Comparison of ENCODE assay signal across 10 mouse cellular contexts in the genomic region with DNA sequence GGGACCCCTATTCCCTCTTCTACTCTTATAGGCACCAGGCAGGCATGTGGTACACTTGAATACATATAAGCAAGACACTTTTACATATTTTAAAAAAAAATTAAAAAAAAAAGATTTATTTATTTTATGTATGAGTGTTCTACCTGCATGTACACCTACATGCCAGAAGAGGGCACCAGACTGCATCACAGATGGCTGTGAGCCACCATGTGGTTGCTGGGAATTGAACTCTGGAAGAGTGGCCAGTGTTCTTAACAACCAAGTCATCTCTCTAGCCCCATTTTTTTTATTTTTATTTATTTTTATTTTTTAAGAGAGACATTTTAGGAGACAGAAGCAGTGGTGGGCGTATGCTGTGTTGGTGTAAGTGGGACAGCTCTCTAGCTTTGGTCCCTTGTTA. TPM values are rescaled to one million over a fixed set of nuclear protein-coding genes. Genes with fewer than 3 reads are reported as not detected.
DNase-seq lines count a peak whose midpoint lies in the region; ATAC-seq lines count a peak whose summit lies in the region.
"Had no signal": no experiment of that assay in that cellular context is flagged by ENCODE, and none has a peak within 500 bp of the region (broad histone marks: within the 10 kb centered on the region; RNA-seq: fewer than 3 reads in every experiment).

No protein-coding gene starts in this region.

- H3K4me1 ChIP-seq in hindbrain, embryonic 11.5 days (replicated peaks; ENCODE audit: control insufficient read depth, insufficient read depth, low read length), result peaks cover 2% of the 10 kb centered on the region; the same call in 1 of the 2 replicates
- no peaks in the 10 kb centered on the region for H3K4me1 ChIP-seq in hindbrain, embryonic 14.5 days (replicated peaks; ENCODE audit: control insufficient read depth, insufficient read depth, low read length)

- ATAC-seq in hindbrain, embryonic 11.5 days (ENCODE audit: low FRiP score), result no peak
- ATAC-seq in hindbrain, embryonic 14.5 days (ENCODE audit: low FRiP score), result no peak
- no peak for ATAC-seq in activated CD4-positive, CD25-positive, alpha-beta regulatory T cell, adult 4 months

- H3K9ac ChIP-seq in hindbrain, embryonic 11.5 days (ENCODE audit: low read depth, low read length), result no peak overlapping the region
- H3K9ac ChIP-seq in hindbrain, embryonic 14.5 days, result no peak overlapping the region

- WGBS in hindbrain, embryonic 11.5 days, result 74% methylated on average over 1 of the region's 1 CpGs
- 90% methylated on average over 1 of the region's 1 CpGs for WGBS in hindbrain, embryonic 14.5 days

- H3K9me3 ChIP-seq in hindbrain, embryonic 11.5 days (ENCODE audit: control insufficient read depth, low read length), result no peaks in the 10 kb centered on the region
- H3K9me3 ChIP-seq in hindbrain, embryonic 14.5 days (ENCODE audit: control insufficient read depth, low read length), result no peaks in the 10 kb centered on the region

- DNase-seq in hindbrain, embryonic 11.5 days (ENCODE audit: low spot score), result peak; percentile 45
- DNase-seq in hindbrain, embryonic 14.5 days (ENCODE audit: low spot score), result no peak
- peak; percentile 56 for DNase-seq in CD4-positive helper T cell, adult 2 months (ENCODE audit: low read depth, low spot score)
- peak; percentile 74 for DNase-seq in NIH3T3 (ENCODE audit: low read depth)
- peak; percentile 43 for DNase-seq in kidney, postnatal 14 days
- DNase-seq in ovary, postnatal 14 days (ENCODE audit: low spot score), result no peak
- no peak for DNase-seq in right cerebral cortex, adult 2 months (ENCODE audit: low spot score in 2 of 2)

- H3K4me3 ChIP-seq in hindbrain, embryonic 11.5 days (ENCODE audit: low read depth, low read length), result no peak overlapping the region
- H3K4me3 ChIP-seq in hindbrain, embryonic 14.5 days (replicated peaks; ENCODE audit: low read length), result no peak overlapping the region
- H3K4me3 ChIP-seq: erythroblast, embryonic 14.5 days had no signal

- H3K27me3 ChIP-seq in hindbrain, embryonic 11.5 days (ENCODE audit: control insufficient read depth, insufficient read depth, low read length), result no peaks in the 10 kb centered on the region
- H3K27me3 ChIP-seq in hindbrain, embryonic 14.5 days (ENCODE audit: control insufficient read depth, insufficient read depth, low read length), result no peaks in the 10 kb centered on the region

- H3K4me2 ChIP-seq in hindbrain, embryonic 11.5 days (replicated peaks; ENCODE audit: low read depth, low read length), result no peak overlapping the region
- H3K4me2 ChIP-seq in hindbrain, embryonic 14.5 days (replicated peaks), result no peak overlapping the region

- H3K36me3 ChIP-seq in hindbrain, embryonic 11.5 days (ENCODE audit: control insufficient read depth, insufficient read depth, low read length), result peaks cover 3% of the 10 kb centered on the region; the same call in 1 of the 2 replicates
- H3K36me3 ChIP-seq in hindbrain, embryonic 14.5 days (replicated peaks; ENCODE audit: control insufficient read depth, insufficient read depth), result no peaks in the 10 kb centered on the region

- H3K27ac ChIP-seq in hindbrain, embryonic 11.5 days (ENCODE audit: low read depth, low read length), result no peak overlapping the region
- no peak overlapping the region for H3K27ac ChIP-seq in hindbrain, embryonic 14.5 days
- H3K27ac ChIP-seq: macrophage had no signal

RNA-seq across cellular contexts. Expression of gene Iqgap3, which starts 5.9 kb away (rescaled TPM):
- 10.5 and 13.5 TPM in 2 replicates for polyA plus RNA-seq in hindbrain, embryonic 11.5 days (2014; fragmentation: Nextera tagmentation; extraction: Ambion mirVana)
- polyA plus RNA-seq in hindbrain, embryonic 14.5 days (2014; fragmentation: Nextera tagmentation; extraction: Ambion mirVana), result 2.4 and 3.1 TPM in 2 replicates
- 1 to 10 TPM; 1.3 to 1.4 TPM for polyA plus RNA-seq in activated CD4-positive, CD25-positive, alpha-beta regulatory T cell, adult 4 months (2017; shearing (Covaris generic))

RNA-seq across cellular contexts. Expression of gene Ttc24, which starts 9.6 kb away (rescaled TPM):
- not detected in 2 replicates for polyA plus RNA-seq in hindbrain, embryonic 11.5 days (2014; fragmentation: Nextera tagmentation; extraction: Ambion mirVana)
- polyA plus RNA-seq in hindbrain, embryonic 14.5 days (2014; fragmentation: Nextera tagmentation; extraction: Ambion mirVana), result not detected in 2 replicates
- not detected for polyA plus RNA-seq in activated CD4-positive, CD25-positive, alpha-beta regulatory T cell, adult 4 months (2017; shearing (Covaris generic))
- polyA plus RNA-seq: erythroblast, embryonic 14.5 days; macrophage had no signal

RNA-seq across cellular contexts. Expression of gene Naxe, which starts 29.4 kb away (rescaled TPM):
- 133 and 138 TPM in 2 replicates for polyA plus RNA-seq in hindbrain, embryonic 11.5 days (2014; fragmentation: Nextera tagmentation; extraction: Ambion mirVana)
- 152 and 167 TPM in 2 replicates for polyA plus RNA-seq in hindbrain, embryonic 14.5 days (2014; fragmentation: Nextera tagmentation; extraction: Ambion mirVana)
- 10 to 100 TPM; 70.9 to 90.8 TPM for polyA plus RNA-seq in activated CD4-positive, CD25-positive, alpha-beta regulatory T cell, adult 4 months (2017; shearing (Covaris generic))

RNA-seq across cellular contexts. Expression of gene Gpatch4, which starts 44.8 kb away (rescaled TPM):
- 34.4 and 37.4 TPM in 2 replicates for polyA plus RNA-seq in hindbrain, embryonic 11.5 days (2014; fragmentation: Nextera tagmentation; extraction: Ambion mirVana)
- 29.8 and 30.4 TPM in 2 replicates for polyA plus RNA-seq in hindbrain, embryonic 14.5 days (2014; fragmentation: Nextera tagmentation; extraction: Ambion mirVana)
- 10 to 100 TPM; 25.3 to 33.4 TPM for polyA plus RNA-seq in activated CD4-positive, CD25-positive, alpha-beta regulatory T cell, adult 4 months (2017; shearing (Covaris generic))

RNA-seq across cellular contexts. Expression of gene Mef2d, which starts 54.5 kb away (rescaled TPM):
- 12.0 and 12.3 TPM in 2 replicates for polyA plus RNA-seq in hindbrain, embryonic 11.5 days (2014; fragmentation: Nextera tagmentation; extraction: Ambion mirVana)
- polyA plus RNA-seq in hindbrain, embryonic 14.5 days (2014; fragmentation: Nextera tagmentation; extraction: Ambion mirVana), result 20.4 and 22.4 TPM in 2 replicates
- polyA plus RNA-seq in activated CD4-positive, CD25-positive, alpha-beta regulatory T cell, adult 4 months (2017; shearing (Covaris generic)), result 10 to 100 TPM; 24.3 to 24.5 TPM

Comparison
In these comparisons a context has a peak if more than half of its experiments do, and no peak if none do; other contexts are left out.
1. DNase-seq: peak in hindbrain, embryonic 11.5 days (single experiment), CD4-positive helper T cell, adult 2 months (single experiment), NIH3T3 (single experiment) and kidney, postnatal 14 days (single experiment); none in hindbrain, embryonic 14.5 days (single experiment), ovary, postnatal 14 days (single experiment) and right cerebral cortex, adult 2 months (0 of 2).